Mouse (Mus musculus) cerebral cortex, adult 2 months (tissue): ENCODE measurements around the gene Zfp174.

Experiments
- WGBS: fragments of 180-500 bp; shearing (Covaris S2); methylation state at CpG from one replicate; pipeline ENCODE4 v1.1.7; 2018; 5-methylcytosine and 5-hydroxymethylcytosine counted together

The Zfp174 gene

GRCm38 (mm10) chr16:3846711-3847518 is at the start of gene Zfp174:
Gene Zfp174 (plus strand): TSS chr16:3847268.
- WGBS = 2% methylated on average over 38 of the region's 38 CpGs

DNA sequence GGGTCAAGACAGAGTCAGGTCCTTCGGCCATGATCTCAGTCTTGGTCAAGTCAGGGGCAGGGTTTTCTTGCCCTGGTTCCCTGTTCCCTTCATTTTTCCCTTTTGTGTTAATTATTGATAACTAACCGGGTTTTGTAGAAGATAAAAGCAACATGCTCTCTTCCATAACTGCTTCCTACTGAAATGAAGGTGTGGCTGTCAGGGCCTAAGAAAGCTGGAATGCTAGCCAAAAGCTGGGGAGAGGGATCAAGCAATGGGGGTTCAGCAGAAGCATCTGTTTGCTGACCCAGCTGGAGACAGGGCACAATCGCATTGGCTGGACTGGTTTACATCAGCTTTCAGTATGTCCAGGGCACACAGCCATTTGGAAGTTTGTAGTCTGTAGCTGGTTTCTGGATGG is 38.9 kb upstream of the Zfp174 start:
- WGBS = 79% methylated on average over 3 of the region's 3 CpGs

DNA sequence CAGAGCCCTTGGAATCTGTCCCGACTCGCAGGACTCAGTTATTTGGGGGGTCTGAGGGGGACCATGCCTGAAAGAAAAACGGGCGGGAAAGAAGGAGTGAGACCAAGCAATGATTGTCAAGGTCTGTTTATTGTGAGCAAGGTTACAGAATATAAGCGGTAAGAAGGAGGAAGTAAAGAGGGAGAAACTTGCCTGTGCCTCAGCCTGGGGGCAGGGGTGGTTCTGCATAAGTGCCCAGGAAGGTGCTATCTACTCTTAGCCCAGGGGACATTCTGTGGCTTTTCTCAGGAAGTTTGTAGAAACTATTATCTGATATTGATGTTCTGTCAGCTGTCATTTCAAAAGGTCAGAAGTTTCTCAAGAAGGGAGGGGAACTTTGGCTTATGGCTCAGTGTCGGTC is 32.4 kb upstream of the Zfp174 start:
- WGBS = 82% methylated on average over 6 of the region's 6 CpGs

DNA sequence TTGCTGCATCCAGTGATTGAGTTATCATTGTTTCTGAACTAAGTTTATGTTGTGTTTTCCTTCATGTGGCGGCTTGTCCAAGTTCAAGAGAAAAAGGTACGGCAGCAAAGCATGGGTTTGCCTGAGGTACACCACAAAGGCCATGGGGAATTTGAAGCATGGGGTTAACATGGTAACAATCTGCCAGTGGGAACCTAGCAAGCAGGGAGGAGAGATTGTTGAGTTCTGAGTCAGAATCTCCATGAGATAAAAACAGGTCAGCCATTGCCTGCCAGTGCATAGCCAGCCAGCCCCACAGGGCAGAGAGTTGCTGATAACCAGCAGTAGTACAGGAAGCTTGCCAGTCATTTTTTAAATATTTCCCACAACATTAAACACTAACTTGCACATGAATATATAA is 26.9 kb upstream of the Zfp174 start:
- 92% methylated on average over 2 of the region's 2 CpGs for WGBS

DNA sequence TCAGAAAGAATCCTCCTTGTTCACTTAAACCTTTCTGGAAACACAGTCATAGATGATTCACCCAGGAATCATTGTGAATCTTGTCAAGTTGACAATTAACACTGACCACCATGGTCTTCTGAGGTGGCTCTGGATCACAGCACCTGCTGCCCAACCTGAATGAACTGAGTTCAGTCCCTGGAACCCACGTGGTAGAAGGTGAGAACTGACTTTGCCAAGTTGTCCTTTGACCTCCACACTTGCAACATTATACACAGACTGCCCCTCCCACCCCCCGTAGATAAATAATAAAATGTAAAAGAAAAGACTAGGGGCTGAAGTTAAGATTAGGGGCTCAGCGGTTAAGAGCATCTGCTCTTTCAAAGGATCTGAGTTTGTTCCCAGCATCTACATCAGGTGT is 19.0 kb upstream of the Zfp174 start:
- 58% methylated on average over 3 of the region's 3 CpGs for WGBS

DNA sequence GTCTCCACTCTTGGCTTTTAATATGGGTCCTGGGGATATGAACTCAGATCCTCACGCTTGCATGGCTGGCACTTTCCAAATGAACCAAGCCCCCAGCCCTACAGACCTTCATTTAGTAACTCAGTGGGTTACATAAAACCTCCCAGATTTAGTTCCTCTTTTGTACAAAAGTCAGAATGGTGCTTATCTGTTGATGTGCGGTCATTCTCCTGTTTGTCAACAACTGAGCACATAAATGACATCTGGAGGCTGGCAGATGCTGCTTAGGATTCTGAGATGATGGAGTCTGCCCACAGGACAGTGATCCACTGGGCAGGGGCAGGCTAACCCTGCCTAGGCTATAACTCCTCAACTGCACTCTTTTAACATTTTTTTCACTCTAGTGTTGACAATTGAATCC is 17.3 kb upstream of the Zfp174 start:
- 86% methylated on average over 2 of the region's 2 CpGs for WGBS

DNA sequence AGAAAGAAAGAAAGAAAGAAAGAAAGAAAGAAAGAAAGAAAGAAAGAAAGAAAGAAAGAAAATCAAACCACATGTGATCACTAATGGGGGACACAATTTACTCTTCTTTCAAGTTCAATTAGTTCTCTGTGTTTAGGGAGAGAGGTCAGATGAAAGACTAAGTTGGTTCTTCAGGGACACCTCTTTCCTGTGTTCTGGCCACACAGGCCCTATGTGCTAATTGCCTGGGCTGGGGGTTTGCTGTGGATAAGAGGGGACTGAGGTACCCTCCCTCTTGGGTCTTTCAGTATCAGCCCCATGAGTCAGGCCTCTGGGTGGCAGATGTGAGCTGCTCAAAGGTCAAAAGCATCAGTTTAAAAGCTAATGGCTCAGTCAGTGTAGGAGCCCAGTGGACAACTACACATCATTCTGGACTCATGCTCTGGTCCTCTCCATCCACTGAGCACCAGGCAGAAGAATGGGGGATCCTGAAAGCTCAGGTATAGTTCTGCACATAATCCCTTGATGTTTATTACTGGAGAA is 16.4 kb upstream of the Zfp174 start, which contains the start of gene Olfr15:
TSS of gene Olfr15 (plus strand) at position 291 of the 522 bp plus-strand sequence.

DNA sequence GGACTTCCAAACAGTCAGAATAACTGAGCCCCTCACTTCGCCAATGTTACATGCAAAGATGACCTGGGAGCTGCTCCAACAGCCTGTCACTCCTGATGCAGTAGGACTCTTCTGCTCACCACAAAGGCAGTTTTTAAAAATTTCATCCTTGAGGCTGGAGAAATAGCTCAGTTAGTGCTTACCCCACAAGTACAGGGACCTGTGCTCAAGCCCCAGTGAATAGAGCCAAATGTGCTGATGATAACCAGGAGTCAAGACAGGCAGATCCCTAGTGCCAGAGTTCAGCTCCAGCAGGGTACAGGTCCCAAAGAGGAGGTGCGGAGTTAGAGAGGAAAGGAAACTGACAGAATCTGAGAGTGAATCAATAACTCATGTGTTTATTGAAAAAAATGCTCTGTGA is 11.6 kb upstream of the Zfp174 start:
- 94% methylated on average over 2 of the region's 2 CpGs for WGBS

- WGBS = 54% methylated on average over 17 of the region's 17 CpGs
These were observed 7.7 kb upstream of the Zfp174 start for GRCm38 (mm10) chr16:3839157-3839885.

DNA sequence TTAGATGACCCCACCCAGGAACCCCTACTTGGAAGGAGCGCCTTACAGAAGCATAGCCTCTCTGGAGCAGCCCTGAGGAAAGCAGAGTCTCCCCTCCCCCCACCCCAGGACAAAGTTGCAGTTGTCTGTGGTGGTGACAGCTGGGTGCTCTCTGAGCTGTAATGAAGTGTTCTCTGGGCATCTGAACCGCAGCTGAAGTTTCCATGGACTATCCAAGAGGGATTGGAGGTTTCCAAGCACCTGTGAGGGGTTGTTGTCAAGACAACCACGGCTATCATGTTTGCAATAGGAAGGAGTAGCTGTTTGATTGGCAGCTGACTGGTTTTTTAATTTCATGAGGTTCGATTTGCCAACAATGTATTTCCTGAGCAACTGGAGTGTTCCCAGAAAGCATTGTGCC is 4.1 kb upstream of the Zfp174 start:
- 24% methylated on average over 4 of the region's 4 CpGs for WGBS

- WGBS = 89% methylated on average over 1 of the region's 1 CpGs
These were observed 3.3 kb upstream of the Zfp174 start for GRCm38 (mm10) chr16:3843796-3844195.

DNA sequence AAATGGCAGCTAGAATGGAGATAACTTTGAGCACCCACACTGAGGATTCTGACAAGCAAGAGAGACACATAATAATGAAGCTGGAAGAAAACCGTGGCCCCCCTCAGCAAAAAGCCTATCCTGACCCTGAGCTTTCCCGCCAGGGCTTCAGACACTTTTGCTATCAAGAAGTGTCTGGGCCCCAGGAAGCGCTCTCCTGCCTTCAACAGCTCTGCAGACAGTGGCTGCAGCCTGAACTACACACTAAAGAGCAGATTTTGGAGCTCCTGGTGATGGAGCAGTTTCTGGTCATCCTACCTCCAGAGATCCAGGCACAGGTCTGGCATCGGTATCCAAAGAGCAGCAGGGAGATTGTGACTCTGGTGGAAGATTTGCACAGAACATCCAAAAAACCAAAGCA is 803 bp downstream of the Zfp174 start:
- WGBS = 75% methylated on average over 4 of the region's 4 CpGs

GRCm38 (mm10) chr16:3848416-3848815 is 1.3 kb downstream of the Zfp174 start:
- 75% methylated on average over 3 of the region's 3 CpGs for WGBS

GRCm38 (mm10) chr16:3851301-3851700 is 4.2 kb downstream of the Zfp174 start:
- WGBS = 97% methylated on average over 13 of the region's 13 CpGs

GRCm38 (mm10) chr16:3852586-3852985 is 5.5 kb downstream of the Zfp174 start:
- 67% methylated on average over 12 of the region's 12 CpGs for WGBS

DNA sequence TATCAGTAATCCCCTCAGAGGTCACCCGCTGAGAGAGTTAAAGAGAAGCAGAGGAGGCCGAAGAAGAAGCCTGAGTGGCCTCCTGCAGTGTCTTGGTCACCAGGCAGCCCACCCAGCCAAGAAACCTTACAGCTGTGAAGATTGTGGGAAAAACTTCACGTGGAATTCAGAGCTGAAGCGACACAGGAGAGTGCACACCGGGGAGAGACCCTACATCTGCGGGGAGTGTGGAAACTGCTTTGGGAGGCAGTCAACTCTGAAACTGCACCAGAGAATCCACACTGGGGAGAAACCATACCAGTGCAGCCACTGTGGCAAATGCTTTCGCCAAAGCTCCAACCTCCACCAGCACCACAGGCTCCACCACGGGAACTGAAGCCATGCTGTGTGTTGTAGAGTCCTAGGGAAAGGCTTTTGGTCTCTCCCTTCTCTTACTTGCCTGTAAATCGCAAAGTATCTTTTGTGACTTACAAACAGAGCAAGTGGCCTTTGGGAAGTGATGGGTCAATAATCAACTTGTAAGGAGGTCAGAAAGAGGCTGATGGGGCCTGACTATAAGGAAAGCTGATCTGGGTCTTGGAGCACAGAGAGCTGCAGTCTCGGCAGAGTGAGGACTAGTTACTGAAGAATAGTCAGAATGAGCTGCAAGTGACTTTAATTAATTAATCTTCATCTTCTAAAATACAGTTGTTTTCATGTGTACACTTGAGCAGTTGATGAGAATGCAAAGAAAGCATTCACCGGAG is 7.5 kb downstream of the Zfp174 start:
- 69% methylated on average over 11 of the region's 11 CpGs for WGBS

- WGBS = 85% methylated on average over 1 of the region's 1 CpGs
These were observed 8.7 kb downstream of the Zfp174 start for GRCm38 (mm10) chr16:3855776-3856175.

- WGBS = 94% methylated on average over 4 of the region's 4 CpGs
These were observed 12.2 kb downstream of the Zfp174 start for GRCm38 (mm10) chr16:3859254-3859653.

DNA sequence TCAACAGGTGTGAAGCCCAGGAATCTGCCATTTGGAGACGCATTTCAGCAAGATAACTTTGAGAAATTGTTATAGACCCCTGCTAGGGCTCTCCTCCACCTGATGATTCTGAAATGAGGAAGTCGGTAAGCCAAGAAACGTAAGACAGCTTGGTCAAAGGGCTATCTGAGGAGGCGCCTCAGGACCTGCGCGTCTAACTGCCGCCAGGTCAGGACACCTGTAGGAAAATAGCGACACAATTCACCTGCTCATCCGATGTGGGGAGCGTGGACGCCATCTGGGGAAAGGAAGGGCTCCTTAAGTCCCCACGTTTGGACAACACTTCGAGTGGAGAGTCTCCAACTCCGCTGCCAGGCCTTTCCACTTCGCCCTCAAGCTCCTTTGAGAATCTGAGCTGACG is 24.7 kb downstream of the Zfp174 start:
- 4% methylated on average over 16 of the region's 16 CpGs for WGBS

DNA sequence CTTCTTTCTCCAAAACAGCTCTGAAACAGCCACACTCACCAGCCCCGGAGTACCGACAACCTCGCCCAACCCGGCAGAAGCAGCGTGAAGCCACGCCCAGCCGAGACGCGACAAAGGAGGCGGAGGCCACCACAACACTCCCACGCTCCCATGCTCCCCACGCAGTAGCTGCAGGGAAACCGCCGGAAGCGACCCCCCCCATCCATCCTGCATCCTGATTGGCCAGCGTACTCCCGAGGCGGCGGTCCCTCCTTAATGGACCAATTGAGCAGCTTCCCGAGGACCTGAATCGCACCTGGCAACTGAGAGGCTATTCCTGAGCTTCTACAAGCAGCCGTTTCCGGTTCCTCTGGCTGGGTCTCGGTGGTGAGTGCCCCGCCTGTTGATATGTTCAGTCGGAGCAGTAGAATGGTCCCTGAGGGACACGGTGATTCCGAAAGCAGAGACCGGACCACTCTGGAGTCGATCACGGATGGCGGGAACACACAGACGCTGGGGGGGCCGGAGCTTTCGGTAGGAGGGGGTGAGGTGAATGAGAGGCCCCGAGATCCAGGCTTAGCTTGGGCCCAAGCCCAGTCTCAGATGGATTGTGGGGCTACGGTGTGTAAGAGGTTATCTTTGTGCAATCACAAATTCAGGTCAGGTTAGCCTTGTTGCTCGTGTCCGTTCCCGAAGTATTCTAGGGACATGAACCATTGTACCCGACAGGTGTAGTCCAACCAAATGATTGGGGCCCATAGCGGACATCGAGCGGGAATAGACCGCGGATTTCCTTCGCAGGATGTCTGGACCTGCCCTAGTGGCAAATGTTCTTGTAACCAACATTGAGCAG is 25.4 kb downstream of the Zfp174 start, which contains the start of gene Naa60:
TSS of gene Naa60 (plus strand) at position 160 of the 832 bp plus-strand sequence.
- WGBS = 5% methylated on average over 47 of the region's 47 CpGs

GRCm38 (mm10) chr16:3876346-3876745 is 29.3 kb downstream of the Zfp174 start:
- WGBS = 93% methylated on average over 4 of the region's 4 CpGs
